Mouse (Mus musculus) embryo, embryonic 10.5 days (tissue): ENCODE results near the gene Zfp651.

ENCODE experiments used
- DNase-seq: peaks from one replicate; pipeline ENCODE4 v3.0.0-alpha.2; 2015; ENCODE audit warnings: low spot score

The Zfp651 gene

DNA sequence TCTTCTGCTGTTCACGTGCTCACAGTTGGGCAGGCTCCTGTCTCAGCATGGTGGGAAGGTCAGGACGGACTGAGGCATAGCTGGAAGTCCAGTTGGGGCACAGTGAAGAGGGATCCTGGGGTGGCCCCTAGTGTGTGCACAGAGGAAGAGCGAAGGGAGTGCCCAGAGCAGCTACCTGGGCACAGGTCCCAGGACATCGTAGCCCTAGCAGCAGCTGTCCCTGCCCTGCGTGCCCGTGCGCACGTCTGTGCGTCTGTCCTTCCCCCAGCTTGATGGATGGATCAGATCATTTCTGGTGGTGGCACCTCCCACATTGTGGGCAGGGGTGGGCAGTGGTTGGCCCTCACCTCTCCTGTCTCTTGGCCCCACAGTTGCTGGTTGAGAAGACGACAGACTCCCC lies 3.1 kb downstream of the Zfp651 start:
- DNase-seq = no peak

- DNase-seq = no peak
Measured at GRCm38 (mm10) chr9:121762761-121763160, 3.6 kb downstream of the Zfp651 start.

DNA sequence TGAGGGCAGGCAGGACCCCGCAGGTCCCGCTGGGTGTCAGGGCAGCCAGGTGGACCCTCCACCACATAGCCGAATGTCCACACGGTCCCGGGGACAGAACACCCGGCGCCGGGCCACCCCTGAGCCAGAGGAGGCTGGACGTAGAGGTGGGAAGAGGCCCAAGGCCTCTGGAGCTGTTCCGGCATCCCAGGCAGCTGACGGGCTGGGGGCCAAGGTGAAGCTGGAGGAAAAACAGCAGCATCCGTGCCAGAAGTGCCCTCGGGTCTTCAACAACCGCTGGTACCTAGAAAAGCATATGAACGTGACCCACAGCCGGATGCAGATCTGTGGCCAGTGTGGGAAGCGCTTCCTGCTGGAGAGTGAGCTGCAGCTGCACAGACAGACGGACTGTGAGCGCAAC lies 4.6 kb downstream of the Zfp651 start:
- DNase-seq = no peak

DNA sequence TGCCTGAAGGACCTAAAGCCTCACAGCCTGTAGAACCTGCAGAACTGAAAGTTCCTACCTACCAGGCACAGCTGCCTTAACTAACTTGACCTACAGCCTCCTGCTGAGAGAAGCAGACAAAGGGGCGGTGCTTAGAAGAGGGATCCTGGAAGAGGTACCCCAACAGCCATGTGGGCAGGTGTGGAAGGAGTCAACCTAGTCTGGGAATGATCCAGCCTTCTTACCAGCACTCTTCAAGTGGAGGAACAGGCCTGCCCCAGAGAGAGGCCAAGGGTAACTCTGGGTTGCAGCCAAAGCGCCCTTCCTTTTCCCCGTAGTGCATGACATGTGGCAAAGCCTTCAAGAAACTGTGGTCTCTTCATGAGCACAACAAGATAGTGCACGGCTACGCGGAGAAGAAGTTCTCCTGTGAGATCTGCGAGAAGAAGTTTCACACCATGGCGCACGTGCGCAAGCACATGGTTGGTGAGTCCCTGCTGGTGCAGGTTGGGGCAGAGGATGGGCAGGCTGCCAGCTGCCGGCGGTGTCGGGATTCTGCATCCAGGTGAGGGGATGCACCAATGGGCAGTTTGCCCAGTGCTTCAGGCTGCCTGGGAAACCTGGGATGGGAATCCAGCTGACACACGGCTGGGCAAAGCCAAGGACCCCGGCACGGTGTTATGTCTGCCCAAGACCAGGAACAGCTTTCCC lies 6.2 kb downstream of the Zfp651 start:
- DNase-seq = no peak

DNA sequence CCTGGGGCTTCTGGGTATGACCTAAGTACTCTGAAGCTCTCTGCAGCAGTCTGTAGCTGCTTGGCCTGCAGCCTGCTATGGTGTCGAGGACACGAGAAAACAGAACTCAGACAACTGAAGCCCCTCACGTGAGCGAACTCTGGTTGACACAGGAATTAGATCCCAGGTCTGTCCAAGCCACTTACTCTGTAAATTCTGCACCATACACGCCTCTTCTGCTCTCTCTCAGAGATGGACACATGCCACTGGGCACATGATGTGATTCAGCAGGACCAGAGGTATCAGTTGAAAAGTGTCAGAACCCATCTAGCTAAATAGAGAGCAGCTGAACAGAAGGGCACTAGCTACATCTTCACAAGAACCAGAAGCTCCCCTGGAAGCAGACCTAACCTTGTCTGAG lies 13.3 kb downstream of the Zfp651 start:
- no peak for DNase-seq

DNA sequence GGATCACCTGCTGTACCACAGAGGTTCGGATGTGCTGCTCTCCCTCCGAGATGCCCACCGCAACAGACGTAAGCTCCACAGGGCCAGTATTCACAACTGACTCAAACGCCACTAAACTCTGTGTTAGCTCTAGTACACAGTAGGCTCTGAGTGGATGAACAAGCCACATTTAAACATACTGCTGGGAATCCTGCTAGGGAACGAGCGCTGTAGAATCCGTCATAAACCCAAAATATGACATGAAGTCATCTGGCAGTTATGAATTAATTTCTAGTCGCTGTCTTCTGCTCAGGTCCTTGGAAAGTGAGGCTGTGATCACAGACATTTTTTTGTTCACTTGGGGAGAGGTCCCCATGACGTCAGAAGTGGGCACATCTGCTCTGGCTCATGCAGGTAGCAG lies 16.8 kb downstream of the Zfp651 start:
- no peak for DNase-seq

DNA sequence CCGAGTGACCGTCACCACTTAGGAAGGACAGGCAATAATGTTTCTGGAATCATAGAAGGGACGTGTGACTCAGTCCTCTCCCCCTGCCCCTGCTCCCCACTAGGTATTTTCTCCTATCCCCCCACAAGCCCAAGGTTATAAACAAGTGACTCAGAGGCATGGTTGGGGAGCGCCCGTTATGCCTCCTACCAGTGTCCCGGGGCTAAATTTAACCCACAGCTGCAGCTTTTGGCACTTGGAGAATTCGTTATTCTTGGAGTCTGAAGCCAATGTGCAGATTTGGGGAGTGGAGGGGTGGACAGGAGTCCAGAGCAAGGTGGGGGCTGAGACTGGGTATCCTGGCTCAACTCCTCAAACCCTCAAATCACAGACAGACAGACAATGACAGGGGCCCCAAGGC lies 17.4 kb downstream of the Zfp651 start:
- DNase-seq = no peak

DNA sequence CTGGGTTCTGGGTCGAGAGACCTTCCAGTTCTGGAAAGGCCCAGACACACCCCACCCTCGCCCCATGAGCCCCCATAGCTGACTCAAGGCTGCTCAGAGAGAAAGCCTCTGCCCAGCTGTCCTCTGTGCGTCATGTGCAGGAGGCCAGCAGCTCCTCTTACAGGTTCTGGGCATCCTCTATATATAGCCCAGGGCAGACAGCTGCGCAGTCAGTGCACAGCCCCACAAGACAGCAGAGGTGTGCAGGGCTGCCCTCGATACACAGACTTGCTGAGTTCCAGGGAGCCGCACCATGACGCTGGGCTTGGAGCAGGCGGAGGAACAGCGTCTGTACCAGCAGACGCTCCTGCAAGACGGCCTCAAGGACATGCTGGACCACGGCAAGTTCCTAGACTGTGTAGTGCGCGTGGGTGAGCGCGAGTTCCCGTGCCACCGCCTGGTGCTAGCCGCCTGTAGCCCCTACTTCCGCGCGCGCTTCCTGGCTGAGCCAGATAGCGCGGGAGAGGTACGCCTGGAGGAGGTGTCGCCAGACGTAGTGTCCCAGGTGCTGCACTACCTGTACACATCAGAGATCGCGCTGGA lies 18.4 kb downstream of the Zfp651 start, which contains the start of gene Klhl40:
TSS of gene Klhl40 (plus strand) at position 124 of the 582 bp plus-strand sequence.
- DNase-seq = no peak

GRCm38 (mm10) chr9:121778066-121778624 lies 19.0 kb downstream of the Zfp651 start:
- peak; percentile 38 for DNase-seq

DNA sequence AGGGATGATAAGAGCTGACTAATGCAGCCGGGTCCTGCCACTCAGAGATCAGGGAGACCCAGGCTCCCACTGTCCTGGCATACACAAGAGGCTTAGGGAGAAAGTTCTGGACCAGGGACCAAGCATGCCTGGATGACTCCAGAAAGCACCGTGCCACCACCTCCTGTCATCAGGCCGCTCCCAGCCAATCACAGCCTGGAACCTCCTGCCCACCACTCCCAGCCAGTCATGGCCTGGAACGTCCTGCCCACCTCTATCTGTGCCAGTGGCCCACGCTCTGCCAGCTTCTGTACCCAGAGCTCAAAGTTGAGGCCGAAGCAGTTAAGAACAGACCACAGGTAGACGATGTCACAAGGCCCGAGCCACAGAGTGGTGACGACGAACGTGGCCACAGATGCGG lies 25.7 kb downstream of the Zfp651 start:
- DNase-seq = no peak

DNA sequence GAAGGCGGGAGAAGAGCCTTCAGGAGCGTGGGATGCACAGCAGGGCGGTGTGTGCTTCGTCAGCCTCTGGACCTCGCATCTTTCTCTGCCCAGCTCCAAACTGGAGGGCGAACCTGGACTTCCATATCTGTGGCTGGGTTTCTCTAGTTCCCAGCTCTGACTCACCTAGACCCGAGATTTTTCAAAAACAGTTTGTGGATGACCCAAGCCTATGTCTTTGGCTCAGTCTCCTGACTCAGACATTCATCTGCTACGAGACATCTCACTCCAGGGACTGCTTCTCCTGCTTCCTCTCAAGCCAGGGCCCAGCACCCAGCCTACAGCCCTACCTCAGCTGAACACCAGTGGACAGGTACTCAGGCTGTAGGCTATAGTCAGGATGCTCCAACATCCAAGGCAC lies 26.1 kb downstream of the Zfp651 start:
- DNase-seq = no peak

DNA sequence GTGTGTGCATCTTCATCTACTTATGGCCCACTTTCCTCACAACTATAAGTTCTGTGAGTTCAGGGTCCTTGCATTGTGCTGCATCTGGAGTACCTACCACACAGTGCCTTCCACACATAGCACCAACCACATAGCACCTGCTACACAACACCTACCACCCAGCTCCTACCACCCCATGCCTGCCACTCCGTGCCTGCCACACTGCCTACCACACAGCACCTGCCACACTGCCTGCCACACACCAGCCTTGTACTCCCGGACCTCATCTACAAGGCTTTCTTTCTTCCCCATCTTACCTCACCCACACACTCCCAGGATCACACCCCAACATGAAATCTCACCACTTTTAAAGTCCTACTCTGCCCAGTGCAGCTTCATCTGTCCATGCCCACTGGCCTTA lies 27.2 kb downstream of the Zfp651 start:
- DNase-seq = no peak

DNA sequence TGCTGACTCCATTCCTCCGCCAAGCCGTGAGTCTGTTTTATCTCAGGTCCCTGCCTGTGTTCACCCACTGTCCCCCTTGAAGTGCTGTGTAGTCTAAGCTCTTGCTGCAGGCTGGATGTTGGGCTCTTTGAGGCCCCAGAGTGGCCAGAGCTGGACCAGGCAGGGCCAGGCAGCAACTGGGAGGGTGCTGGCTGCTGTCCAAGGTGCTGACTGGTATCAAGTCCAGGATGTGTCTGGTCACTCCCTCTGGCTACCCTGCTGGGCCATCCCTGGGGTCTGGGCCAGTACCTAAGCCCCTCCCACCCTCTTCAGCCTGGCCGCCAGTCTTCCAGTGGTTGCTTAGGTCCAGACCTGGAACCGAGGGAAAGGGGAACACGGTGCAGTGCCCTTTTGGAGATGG lies 32.1 kb downstream of the Zfp651 start:
- DNase-seq = peak; percentile 78

GRCm38 (mm10) chr9:121791757-121792521 lies 32.8 kb downstream of the Zfp651 start, which contains the start of gene Hhatl:
Hhatl (minus strand) TSS chr9:121792507.
- no peak for DNase-seq

DNA sequence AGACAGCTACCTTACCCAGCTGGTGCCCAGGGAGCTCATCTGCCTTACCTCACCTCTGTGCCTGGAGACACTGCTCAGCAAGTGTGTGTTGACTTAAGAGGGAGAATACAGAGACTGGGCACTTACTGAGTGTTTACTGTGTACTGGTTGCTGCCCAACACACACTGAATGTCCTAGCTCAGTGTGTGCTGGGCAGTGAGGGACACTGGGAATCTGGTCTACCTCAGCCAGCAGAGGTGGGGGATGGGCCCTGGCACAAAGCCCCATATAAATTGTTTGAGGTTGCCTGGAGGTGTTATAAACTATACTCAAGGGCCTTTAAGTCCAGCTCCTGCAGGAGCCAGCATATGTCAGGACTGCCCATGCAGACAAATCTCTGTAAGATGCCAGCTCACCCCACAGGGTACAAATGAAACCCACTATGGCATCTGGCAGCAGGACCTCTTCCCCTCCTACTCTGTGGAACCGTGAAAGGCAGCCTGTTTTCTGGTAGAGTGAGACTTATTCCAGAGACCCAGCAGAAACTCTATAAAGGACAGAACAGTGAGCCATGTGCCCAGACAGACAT lies 35.9 kb downstream of the Zfp651 start:
- no peak for DNase-seq

DNA sequence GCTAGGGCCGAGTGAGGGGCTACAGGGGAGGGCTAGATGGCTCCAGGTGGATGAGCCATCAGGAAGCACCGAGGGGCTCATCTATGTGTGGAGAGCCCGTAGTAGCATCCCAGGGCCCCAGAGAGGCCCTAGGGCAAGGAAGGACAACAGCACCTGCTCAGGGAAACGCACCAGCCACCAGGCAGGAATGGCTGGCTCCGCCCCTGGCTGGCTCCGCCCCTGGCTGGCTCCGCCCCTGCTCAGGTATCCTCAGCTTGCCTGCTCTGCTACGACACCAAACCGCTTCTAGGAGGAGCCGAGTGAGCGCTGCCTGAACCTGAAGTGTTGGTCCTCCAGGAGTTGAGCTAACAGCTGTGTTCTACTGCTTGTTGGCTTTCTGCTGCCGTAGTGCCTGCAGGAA lies 38.6 kb downstream of the Zfp651 start:
- DNase-seq = no peak

DNA sequence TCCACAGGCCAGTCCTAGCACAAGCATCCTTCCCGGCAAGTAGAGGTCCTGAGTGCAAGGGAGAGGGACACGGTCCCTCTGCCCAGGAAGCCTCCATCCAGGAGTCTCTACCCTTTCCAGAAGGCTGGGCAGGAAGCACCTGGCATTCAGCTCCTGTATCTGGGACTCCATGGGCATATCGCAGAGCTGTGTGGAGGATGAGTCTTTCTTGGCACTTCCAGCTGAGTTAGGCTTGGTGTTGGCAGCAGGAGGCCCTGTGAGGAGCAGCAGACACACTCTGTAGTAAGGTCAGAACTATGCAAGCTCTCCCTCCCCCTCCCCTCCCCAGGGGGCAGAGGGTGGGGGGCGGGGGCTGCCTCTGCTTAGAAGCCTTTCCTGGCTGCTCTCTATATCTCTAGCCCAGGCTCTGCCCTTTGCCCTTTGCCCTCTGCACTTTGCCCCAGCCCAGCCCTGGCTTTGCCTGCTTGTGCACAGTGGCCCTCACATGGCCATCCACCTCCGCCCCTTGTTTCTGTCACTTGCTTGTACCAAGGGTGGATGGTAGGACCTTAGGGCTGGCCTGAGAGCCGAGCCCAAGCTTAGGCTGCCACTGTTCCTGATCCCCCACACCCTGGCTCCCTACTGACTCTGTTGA lies 39.9 kb downstream of the Zfp651 start:
- DNase-seq = no peak

GRCm38 (mm10) chr9:121802747-121803146 lies 43.6 kb downstream of the Zfp651 start:
- no peak for DNase-seq

GRCm38 (mm10) chr9:121807546-121807945 lies 48.4 kb downstream of the Zfp651 start:
- DNase-seq = no peak

- DNase-seq = no peak
Measured at GRCm38 (mm10) chr9:121807947-121808346, 48.8 kb downstream of the Zfp651 start.

DNA sequence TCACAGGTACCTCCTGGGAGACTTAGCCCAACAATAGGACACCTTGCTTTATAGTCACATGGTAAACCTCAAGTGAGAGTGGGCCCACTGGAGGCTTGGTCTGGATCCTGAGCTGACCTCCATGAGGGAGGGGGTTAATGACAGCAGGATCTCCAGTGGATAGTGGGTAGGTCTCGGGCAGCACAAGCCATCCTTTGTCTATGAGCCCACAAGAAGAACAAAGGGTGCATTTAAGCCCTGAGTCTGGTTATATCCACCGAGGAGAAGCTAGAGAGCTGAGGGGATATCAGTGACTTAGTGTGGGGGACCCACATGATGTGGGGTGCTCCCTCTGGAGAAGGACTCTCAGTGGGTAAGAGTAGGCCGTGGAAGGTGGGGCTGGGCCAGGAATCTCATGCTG lies 49.4 kb downstream of the Zfp651 start:
- no peak for DNase-seq
